Mouse (Mus musculus) heart, postnatal 0 days (tissue): ENCODE results near the gene Ebpl.

Experiments used
- CTCF ChIP-seq: IDR thresholded peaks from 2 replicates; pipeline ENCODE4 v1.5.1; 2016; ENCODE audit warnings: antibody characterized with exemption, control low read depth, low read depth
- EP300 ChIP-seq: IDR thresholded peaks from 2 replicates; pipeline ENCODE4 v1.6.1; 2016; ENCODE audit warnings: antibody characterized with exemption, low read depth

DNA sequence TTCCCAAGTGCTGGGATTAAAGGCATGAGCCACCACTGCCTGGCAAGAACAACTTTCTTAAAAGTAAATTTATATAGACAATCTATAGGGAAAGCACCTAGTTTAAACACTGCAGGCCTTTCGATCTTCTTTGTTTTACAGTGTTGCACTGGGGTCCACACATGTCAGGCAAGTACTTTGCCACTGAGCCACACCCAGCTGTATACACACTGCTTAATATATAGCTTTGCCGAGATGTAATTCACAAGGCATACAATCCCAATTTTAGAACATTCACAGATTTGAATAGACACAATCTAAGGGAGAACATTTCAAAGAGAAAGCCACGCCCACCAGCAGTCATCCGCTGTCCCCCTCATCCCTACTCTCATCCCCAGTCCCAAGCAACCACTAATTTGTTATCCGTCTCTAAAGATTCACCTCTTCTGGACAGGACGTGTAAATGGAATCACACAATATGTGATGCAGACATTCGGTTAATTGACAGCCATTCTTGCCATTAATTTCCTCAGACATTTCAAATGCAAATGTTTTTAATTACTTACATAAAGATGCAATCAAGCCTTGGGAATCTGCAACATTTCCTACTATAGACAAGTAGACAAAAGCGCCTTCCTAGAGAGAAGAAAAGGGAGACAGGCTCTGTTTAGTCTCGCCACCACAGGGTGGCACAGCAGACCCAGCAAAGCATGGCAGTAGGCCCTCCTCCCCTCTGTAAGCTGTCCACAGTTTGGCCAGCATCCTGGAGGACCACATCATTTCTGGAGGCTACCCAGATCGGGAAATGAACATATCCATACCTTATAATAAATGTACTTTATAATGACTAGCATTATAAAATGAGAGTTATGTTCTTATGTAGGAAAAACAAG is 13.2 kb downstream of the Ebpl start:
- peak; percentile 52 for TF ChIP-seq CTCF
- TF ChIP-seq EP300, result no peak
